Mouse (Mus musculus): ENCODE measurements at regions not wholly inside any gene's neighbourhood (a gene's known extent, or its start where the extent isn't known, plus 50 kb on each side); places are given as distances from the start of the nearest gene placed in this dataset.
A peak's percentile ranks its signal among the peaks of the same experiment; 100 is the strongest.

DNA sequence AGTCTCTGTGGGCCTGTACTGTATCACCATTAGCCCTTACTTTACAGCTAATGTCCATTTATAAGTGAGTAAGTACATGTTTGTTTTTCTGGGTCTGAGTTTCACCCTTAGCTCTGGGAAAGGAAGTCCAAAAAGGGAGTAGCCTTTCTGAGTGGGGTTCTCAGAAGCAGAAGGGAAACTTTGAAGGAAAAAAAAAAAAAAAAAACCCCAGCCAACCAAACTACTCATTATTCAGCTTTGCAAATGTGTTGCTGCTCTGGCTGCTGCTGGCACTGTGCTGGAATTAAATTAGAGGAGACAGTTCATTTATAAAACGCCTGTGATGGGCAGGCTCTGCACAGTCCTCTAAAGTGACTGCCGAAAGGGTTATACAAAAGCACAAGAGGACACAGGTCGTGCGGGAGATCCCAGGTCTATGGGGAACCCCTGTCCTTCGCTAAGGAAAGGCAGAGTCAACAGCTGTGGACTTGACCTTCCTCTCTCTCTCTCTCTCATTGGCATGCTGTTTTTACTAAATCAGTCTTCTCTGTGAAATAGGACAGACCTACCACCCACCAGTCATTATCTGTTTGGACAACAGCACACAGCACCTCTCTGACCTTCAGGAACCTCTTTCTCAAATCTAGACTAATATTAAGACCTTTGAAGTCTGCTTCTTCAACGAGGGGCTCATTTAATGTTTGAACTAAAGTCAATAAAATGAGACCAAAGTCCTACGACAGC is 165.4 kb downstream of the Cd47 start:
- DNase-seq, result no peak

DNA sequence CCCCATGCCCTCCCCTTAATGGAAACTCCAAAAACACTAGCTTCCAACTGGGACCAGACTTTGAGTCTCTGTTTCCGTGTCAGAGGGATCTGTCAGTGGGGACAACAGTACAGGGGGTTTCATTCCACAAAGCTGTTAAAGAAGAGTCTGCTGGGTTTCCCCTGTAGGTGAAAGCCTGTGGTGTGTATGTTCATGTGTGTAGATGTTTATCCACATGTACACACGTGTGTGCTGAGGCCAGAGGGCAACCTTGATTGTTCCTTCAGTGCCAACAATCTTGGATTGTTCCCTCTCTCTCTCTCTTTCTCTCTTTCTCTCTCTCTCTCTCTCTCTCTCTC is 165.9 kb downstream of the Cd47 start:
- DNase-seq, result no peak

DNA sequence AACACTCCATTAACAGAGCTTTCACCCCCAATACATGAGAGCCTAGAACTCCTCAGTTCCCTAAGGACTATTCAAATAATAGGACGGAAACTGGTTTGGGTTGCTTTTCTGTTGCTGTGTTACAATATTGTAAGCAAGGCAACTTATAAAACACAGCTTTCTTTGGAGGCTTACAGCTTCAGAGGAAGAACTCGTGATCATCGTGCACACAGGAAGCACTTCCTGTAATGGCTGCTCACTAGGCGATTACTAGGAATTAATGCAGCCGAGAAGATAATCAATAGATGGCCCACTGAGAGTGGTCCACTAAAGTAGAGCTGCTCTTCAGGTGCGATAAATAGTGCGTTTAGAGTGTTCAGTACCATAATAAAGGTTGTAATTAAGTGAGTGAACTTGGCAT is 166.8 kb downstream of the Cd47 start:
- no peak for DNase-seq

DNA sequence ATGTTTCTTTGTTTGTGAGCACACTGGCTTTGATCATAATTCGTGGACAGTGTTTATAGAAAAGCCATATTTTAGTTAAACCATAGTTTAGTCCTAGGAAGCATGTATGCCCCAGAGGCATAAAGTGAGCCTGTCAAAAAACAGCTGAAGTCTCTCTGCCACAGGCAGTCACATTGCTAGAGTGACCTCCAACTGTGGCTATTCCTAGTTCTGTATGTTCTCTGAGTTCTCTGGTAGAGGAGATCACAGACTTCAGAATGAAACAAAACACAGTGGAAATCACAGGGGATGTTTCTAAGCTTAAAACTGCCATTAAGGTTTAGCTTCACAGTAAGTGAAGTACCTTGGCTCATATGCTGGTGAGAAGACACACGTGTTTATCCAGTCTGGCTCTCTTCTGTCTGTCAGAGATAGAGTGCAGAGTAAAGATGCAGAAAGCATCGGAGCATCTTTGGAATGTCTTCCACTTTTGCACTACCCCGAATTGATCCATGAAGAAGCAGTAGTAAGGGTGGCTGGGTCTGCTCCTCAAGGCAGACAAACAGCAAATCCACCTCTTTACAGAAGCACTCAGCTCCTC is 168.0 kb downstream of the Cd47 start:
- DNase-seq, result no peak

DNA sequence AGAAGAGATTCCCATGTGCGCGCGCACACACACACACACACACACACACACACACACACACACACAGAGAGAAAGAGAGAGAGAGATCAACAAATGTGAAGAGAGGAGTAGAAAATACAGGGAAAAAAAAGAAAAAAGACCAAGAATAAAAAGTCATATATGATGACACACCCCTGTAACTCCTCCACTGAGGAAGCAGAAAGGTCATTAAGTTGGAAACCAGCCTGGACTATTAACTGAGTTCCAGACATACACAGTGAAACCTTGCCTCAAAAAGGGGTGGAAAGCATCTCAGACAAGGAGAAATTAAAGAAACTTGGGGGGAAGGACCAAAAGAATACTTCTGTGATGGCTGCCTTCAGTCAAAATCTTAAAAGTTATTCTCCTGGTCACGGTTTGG is 168.7 kb downstream of the Cd47 start:
- DNase-seq, result no peak

DNA sequence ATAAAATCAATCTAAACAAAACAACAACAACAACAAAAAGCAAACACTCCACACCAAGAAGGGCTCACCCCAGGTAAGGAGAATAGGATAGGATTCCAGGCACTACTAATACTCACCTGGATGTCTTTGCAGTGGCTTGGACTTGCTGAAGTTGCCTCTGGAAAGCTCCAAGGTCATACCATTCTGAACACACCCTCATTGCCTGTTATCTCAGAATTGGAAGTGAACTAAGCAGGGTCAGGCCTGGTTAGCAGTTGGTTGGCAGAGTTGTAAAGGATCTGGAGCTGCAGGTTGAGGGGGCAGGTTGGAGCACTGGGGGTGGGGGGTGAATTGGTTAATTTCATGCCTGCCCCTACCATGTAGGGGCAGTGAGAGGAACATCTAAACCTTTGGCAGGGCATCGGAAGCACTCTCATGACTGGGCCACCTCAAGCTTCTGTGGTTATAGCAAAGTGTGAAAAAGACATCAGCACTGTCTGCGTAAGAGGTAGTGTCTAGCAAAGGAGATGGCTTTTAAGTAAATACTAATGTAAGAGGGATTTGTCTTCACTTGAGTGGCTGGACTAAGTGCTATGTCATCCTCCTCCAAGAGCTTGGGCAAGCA is 169.5 kb downstream of the Cd47 start:
- no peak for DNase-seq

DNA sequence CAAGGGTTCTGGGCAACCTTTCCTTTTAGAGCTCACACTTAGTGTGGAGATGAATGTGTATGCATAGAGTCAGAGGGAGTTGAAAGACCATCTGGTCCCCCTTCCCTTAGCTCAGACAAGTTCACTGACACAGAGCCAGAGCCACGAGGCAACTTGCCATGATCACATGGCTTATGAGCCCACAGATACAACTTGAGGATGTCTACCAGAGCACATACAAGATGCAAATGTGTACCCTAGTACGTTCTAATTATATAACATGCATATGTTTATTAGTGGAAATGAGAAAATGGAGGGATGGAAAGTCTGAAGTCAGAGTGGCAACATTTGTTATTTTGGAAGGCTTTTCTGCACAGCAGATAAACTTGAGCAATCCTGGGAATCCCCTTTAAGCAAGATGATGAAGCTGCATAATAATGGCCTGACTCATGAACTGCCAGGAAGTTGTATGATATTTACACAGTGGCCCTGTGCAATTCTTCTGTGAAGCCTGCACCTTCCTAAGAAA is 170.0 kb downstream of the Cd47 start:
- DNase-seq, result peak in 1 of 2 experiments; percentile 44

DNA sequence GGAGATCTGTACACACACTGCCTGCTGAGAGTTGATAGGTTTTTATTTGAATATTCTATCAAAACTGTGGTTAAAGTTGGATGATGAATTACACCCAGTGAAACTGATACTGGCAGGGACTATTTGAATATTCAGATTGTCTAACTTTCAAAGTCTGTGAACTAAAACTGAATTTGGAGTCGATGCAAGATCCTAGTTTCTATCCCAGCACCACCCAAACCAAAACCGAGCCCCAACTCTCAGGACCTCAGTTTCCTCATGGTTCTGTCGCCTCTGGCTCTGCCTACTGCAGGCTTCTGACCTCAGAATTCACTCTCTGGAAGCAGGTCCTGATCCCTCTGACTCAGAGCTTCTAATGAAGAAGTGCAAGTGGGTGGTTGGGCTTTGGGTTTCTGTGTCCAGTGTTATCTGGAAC is 170.8 kb downstream of the Cd47 start:
- DNase-seq, result no peak

DNA sequence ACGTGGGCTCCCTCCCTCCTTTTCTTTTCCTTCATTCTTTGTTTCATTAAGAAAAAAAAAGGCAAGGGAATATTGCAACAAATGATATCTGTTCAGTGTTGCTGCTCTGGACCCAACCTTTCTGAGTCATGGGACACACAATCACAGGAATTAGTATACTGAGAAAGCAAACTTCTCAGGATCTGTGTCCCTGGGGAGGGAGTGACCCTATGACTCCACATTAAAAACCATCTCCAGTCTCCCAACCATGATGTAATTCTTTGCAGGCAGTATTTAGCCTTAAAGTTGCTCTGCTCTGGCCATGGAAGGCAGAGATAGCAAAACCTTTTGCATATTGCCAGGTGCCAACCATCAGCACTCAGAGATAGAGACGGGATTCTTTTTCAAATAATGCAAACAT is 176.9 kb downstream of the Cd47 start:
- DNase-seq, result no peak

DNA sequence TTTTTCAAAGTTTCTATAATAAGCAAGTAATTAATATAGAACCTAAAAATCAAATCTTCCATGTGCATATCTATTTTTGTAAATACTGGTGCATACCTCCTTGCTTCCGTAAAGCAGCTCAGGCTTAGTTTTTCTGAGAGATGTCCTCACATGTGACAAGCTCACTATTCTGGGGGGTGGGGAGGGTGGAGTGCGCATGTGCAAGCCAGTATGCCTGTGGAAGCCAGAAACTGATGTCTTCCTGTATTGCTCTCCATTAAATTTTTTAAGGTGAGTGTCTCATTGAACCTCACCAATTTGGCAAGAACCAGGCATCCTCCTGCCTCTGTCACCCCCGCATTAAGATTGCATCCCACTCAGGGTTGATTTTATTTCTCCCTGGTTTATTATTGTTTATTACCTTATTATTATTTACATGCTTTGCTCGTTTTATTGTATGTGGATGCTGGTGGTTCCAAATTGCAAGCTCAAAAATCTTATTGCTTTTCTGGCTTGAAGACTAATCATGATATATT is 179.2 kb downstream of the Cd47 start:
- peak; percentile 64 to 80 for DNase-seq

DNA sequence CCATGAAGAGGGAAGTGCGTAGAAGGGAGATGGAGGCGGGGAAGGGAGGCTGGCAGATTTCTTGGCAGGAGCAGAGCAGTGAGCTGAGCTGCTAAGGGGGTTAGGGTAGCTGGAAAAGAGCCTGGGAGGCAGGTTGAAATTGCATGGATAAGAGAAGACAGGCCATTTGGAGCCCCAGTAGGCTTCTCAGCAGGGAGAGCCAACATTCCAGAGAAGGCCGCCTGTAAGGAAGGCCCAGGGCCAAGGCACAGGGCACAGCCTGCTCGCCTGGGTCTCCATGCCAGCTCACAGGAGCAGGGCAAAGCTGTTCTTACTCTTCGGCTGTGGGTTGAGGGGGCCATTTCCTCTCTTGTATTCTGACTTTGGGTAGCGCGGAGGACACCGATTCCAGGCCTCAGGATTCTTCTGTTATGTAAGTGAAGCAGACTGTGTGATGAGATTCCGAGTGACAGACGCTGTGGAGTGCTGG is 179.9 kb downstream of the Cd47 start:
- peak; percentile 95 for DNase-seq

DNA sequence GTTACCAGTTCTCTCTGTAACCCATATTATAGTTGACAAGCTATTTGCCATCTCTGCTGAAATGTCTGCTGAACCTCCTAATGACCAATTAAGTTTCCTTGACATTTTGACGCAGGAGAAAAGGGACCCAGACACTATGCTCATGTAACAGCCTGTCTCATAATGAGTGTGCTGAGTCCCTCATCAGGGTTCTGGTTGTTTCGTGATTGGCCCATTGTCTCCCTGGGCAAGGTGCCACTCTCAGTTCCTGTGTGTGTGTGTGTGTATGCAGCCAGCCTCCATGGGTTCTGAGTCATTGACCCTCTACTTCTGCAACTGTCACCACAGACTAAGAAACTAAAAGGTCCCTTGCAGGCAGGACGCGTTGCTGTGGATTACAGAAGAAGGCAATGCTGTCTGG is 181.8 kb downstream of the Cd47 start:
- peak; percentile 42 to 66 for DNase-seq

DNA sequence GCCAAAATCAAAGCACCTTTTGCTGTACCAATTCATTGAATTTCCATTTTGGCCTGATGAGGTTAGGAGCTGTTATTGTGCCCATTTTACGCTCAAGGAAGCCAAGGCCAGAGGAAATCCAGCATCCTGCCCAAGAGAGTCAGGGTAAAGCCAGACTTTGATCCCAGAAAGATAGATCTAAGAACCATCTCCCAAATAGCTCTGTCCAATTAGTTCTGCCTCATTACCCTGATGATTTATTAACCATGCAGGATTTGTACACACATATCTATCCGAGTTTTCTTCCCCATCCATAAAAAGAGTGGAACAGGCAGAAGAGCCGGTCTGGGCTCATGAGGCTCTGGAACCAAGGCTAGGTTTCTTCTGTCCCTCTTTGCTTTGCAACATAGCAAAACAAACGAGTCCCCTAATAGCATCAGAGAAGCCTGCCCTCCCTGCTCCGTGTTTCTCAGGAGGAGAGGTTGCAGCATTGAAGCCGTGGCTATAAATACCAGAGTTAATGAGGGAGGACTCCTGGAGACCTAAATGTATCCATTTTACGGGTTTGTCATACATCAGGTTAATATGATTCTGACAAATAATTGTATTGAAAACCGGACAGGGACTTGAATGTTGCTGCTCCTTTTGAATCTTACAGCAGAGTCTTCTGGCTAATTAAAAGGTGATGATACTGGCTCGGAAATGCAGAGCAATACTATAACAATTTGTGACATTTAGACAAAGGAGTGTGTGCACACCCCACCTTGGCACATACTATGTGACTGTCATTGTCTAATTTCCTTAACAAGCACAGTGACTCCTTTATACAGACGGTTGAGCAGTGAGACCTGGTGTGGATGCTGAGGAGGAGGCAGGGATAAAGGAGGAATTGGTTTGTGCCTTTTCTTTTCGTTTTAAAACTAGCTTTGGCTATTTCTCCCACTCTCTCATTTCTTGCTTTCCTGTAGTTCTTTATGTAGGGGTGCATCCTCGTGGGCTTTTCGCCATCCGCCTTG is 185.0 kb downstream of the Cd47 start:
- DNase-seq, result peak in 1 of 2 experiments; percentile 24

DNA sequence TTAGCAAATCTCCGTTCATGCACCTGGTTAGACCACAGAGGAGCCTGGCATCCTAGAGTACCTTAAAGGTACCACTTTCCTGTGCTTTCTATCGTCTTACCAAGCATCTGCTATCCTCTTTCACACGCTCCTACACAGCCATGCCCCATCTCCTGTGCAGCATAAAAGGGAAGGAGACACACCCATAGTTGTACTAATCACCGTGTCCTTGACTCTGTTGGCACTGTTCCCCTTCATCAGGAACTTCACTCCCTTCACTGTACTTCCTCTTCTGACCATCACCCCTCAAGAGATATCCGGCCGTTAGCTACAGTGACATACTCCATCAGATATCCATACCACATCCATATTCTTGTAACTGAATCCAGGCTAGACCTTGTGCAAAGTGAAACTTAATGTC is 186.6 kb downstream of the Cd47 start:
- no peak for DNase-seq

DNA sequence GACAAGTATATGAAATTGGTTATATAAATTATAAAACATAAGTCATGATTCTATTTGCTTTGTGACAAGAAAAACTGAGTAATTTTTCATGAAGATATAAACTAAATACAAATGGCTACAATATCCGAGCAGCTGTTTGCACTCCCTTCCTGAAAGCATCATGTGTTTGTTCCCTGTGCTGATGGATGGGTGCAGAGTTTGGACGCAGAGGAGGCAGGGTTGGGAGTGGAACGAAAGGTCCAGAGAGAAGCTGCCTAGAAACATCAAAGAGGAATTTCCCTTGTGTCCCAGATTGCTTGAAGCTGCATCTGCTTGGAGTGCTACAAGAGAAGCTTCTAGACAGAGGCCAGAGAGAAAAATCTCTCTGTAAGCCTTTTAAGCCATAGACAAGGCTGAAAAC is 195.5 kb downstream of the Cd47 start:
- no peak for DNase-seq

DNA sequence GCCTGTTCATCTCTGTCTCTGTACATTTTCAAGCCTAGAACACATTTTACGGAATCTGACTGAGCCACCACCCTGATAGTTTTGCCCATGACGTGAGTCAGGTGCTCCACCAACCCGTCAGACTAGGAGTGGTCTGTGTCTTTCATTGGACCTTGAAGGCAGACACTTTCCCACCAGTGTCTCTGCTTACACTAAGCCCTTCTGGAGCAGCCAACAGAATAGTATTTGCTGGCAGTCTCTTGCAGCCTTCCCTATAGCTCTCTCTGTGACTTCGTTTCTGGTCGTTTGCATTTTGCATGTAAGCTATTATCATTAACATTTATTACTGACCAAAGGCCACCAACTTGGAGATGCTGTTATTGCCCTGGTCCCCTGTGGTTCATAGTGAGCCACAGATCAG is 196.3 kb downstream of the Cd47 start:
- DNase-seq, result no peak

DNA sequence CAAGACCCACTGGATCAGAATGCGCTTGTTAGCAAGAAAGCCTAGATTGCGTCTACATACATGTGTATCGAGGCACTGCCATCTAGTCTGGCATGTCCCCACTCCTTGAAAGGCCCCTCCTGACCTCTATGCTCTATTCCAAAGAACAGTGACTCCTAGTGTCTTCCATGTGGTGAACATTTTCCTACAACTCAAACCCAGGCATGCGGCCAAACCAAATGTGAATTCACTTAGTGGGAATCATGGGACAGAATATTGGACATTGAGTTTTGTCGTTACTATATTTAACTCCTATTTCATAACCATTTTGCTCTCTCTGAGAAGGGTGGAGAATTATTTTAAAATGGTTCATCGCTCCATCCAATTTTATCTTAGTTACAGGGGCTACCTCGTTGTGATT is 196.7 kb downstream of the Cd47 start:
- peak in 1 of 2 experiments; percentile 47 for DNase-seq

DNA sequence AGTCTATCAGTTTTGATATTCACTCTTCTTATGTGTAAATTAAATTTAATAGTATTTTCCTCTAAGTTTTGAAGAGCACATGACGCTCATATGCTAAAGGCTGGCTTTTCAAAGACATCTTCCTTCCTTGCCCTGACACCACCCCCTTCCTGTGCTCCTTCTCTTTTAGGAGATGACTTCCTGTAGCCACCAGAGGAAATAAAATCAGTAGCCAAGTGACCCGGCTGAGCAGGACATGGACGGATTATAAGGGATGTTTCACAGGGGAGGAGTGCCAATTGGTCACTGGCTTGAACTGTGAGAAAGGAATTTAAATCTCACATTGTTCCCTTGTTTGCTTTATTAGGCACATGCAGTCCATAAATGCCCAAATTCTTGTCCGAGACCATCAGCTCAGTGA is 200.5 kb downstream of the Cd47 start:
- DNase-seq, result no peak

DNA sequence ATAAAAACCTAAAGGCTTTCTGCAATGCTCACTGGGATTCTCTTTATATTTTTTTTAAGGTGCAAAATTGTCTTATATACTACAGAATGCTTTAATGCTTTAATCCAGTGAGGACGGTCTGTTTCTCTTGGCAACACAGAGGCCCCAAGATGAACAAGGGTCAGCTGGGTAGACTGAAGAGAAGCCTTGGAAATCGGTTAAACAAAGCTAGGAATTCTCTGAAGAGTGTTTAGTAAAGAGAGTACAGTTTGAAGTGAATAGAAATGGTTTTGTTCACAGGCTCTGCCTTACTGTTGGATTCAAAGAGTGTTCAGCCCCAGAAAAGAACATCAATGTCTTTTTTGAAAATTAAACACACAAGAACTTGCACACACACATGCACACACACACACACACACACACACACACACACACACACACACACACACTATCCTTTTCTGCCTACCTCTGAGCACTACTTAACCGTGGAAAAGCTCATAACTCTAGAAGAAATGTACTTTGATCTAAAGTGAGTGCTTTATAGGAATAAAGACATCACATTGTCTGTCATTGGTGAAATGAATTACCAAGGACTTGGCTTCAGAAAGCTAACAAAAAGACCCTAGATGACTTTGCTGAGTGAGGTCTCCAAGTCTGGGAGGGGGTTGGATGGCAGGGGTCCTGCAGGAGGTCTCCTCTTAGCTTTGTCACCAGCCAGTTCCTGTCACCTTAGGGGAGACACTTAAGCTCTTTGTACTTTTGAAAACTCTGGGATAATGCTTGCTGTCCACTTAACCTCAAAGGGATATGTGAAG is 201.5 kb downstream of the Cd47 start:
- DNase-seq, result no peak

DNA sequence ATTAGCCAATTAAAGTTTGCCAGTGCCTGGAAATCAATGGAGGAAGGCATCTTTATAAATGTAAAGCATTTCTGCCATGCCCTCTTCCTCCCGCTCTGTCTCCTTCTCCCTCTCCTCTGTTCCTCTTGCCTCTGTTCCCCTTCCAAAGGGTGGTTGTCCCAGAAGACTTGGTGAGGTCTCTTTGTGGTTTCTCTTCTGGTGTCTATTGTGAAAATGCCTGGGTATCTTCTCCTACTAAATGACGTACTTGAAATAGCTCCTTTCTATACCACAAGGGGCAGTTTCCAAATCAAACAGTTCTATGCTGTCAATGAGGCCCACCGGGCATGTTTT is 202.1 kb downstream of the Cd47 start:
- no peak for DNase-seq

DNA sequence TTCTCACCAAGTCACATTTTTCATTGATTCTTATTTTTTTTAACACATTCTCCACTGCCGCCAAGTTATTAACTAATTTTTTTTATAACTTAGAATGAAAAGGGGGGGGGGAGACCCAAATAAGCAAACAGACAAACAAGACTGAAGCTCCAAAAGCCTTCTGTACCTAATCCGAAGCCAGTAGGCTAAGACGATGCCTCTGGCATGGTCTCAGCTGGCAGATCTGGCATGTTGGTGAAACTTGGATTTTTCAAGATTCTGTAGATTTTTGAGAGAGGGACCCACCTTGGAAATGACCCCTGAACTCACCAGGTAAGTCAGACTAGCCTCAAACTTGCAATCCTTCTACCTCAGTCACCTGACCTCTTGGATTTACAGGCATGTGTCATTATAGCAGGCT is 208.7 kb downstream of the Cd47 start:
- DNase-seq, result peak in 1 of 2 experiments; percentile 28

DNA sequence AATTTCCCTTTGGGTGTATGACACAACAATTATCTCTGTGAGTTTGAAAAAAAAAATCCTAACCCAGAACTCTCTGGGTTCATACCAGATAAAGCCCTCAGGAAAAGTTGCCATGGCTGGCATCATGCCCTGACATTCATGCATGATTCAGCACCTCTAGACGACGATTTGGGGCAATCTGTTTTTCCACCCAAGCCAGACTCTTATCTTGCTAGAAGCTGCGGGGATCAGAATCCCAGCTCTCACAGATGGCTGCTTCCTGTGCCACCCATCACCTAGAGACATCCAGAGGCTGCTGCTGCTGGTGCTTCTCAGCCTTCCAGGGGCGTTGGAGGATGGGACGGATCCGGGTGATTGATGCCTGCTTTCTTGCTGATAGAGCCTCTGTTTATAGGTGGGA is 209.2 kb downstream of the Cd47 start:
- peak; percentile 76 to 86 for DNase-seq

Measured in cerebellum, postnatal 25 days (tissue).